Mouse (Mus musculus) kidney, adult 11 months (tissue): ENCODE results near the gene Hivep3.

ENCODE experiments used
- DNase-seq: peaks from one replicate; pipeline ENCODE4 v3.0.0; 2022

Gene Hivep3

DNA sequence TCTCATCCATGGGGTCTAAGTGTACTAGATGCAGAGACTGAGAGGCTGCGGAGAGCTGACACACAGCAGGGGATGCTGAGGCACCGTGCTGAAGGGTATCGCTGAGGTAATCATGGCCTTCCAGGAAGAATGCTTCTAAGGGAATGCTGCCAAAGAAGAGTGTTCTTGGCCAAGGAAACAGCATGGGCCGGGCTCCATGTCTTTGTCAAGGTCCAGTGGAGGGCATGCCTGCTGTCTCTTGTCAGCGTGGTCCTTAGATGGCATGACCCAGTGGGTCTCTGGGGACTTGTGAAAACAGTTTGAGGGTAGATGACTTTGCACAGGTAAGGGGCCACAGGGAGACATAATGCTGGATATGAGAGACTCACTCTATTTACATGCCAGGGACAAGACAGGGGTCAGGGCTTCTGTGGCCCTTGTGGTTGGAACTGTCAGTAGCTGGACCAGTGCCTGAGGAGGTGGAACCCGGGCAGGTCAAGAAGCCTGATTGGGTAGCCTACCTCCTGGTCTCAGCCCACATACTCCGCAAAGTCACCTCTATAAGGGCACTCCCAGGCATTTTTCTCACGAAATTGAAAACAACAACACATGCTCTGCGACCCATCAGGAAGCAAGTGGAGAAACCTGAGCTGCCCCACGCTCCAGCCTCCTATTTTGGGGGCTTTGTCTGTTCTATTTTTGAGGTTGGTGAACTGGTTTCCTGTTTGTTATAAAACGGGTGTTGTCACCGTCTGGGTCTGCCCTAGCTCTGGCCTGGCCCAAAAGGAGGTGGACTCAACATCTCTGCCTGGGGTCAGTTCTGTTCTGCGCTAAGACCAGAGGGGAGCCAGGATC is 177.7 kb downstream of the Hivep3 start:
- peak; percentile 45 for DNase-seq

DNA sequence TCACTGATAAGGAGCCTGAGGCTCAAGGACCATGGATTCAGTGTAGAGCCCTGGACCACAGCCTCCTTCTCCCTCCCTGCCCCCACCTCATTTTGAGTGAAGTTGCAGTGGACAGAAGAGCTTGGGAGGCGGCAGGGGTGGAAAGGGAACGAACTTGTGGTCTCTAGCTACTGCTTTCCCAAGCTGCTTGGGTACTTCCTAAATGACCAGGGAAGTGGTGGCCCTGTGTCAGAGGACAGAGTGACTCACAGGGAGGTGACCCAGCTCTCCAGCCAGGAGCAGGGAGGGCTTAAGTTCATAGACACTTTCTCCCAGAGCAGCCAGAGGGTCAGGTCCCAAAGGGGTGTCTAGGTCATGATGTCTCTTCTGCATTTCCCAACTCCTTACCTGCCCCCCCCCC is 178.6 kb downstream of the Hivep3 start:
- DNase-seq, result no peak

DNA sequence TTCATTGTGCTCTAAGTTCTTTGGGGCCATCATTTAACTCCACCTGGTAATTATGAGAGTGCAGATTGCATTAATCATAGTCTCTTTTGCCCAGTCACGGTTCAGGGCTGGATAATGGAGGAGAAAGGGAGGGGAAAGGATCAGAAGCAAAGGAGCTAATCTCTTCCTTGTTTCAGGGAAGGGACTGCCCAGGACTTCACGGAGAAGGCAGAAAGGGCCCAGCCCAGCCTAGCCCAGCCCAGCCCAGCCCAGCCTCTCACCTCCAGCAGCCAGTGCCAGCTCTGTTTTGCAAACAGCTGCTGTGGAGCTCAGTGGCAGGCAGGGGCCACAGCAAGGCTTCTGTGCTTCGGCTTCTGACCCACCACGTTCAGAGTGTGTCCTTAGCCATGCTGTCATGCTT is 180.6 kb downstream of the Hivep3 start:
- DNase-seq, result no peak

DNA sequence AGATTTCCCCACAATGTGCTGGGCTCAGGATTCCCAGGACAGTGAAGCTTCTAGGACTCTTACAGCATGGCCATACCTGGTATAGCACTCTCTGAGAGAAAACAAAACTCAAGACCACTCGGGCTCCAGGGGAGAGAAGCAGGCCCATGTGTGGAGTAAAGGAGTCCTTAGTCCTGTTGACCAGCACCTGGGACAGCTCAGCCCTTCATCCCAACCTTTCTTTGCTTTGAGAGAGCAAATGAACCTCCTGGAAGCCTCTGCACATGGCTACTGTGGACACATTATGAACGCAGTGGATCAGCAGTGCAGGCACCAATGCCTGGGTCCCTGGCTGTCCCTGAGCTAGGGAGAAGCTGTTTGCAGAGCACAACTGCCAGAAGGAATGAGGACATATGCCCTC is 181.5 kb downstream of the Hivep3 start:
- no peak for DNase-seq

DNA sequence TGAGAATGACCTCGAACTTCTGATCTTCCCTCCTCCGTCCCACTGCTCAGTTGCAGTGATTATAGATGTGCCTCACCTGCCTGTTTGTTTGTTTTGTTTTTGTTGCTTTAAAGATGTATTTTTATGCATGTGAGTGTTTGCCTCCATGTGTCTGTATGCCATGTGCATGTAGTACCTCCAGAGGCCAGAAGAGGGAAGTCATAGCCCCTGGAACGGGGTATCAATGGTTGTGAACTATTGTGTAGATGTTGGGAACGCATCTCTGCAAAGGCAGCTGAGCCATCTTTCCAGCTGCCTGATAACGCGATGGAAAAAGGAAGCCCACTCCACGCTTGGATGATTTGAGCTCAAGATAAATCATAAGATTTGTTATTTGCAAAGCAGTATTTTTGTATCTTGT is 183.9 kb downstream of the Hivep3 start:
- DNase-seq, result no peak

DNA sequence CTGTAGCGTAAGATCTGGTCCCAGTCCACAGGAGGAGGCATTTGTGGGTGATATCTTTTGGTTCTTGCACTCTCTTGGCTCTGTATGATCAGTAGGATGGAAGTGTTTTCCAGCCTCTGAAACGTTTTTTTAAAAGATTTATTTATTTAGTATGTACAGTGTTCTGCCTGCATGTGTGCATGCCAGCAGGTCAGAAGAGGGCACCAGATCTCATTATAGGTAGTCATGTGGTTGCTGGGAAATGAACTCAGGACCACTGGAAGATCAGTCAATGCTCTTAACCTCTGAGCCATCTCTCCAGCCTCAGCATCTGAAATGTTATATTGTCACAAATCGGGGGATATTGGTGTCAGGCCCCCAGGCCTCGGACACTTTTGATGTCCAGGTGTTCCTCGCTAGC is 185.8 kb downstream of the Hivep3 start:
- no peak for DNase-seq

DNA sequence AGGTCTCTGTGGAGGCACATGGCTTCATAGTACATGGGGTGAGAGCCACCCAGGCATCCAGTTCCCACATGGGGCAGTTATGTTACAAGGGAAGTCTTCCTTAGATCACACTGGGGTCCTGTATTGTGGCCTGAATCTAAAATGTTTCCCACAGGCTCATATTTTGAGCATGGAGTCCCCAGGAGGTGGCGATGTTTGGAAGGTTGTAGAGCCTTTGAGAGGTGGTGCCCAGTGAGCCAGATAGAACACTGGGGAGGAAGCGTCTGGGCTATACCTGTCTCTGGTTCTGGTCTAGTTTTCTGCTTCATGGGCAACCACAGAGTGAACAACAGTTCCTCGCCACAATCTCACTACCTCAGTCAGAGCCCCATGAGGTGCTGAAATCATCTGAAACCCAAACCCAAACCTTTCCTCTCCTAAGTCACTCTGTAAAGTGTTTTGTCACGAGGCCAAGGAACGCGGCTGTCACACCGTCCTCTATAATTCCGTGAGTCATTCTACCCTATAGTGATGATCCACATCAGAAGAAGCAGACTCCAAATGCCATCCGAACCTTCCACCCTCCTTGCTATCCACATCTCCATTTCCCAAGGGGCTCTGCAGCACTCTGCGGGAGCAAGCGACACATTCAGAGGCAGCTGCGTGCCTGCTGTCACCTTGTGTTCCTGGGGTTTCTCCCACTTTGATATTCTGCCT is 187.6 kb downstream of the Hivep3 start:
- no peak for DNase-seq

DNA sequence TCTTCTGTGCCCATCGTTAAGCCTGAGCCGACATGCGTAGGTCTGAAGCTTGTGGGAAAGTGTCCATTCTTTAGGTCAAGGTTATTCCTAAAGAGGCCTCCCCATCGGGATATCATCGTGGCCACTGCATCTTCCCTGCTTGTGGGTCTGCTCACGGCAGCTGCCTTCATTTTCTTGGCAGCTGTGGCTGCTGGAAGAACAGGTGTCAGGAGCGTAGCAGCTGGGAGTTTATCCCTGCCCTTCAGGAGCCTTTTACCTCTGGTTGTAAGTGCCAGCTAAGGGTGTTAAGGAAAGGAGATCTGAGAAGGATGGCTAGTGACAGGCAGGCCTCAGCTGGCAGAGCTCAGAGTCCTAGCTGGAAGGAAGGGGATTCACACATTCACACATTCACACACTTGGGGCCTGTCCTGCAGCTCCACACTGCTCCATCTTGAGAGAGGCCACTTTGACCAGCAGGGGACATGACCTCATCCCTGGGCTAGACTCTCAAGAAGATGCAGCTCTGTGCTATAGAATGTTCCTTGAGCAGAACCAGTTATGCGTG is 188.2 kb downstream of the Hivep3 start:
- DNase-seq, result no peak

DNA sequence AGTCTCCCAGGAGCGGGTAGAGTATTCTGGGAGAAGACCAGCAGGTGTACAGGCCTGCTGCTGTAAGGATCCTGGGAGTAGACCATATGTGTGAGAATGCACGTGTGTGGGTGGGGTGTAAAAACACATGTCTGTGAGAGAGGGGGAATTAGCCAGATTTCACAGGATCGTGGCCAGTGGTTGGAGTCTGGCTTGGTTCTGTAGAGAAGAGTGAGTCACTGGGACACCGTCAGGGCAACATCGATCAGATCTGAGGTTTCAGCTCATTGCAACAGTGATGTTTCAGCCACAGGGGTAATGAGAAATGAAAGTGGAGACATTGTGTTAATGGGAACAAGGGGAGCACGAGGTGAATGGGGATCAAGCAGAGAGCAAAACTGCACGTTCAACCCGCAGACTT is 189.4 kb downstream of the Hivep3 start:
- DNase-seq, result no peak

DNA sequence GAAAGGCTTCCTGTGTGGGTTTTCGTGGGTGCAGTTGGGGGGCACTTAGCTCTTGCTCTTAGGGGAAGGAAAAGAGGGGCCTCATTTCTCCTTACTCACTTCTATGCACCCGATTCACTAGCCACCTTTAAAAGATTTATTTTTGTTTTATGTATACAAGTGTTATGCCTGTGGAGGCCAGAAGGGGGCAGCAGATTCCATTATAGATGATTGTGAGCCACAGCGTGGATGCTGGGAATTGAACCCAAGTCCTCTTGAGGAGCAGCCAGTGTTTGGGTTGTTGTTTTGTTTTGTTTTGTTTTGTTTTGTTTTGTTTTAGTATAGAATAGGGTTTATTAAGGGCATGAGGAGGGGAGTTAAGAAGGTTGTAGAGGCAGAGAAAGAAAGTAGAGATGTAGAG is 189.8 kb downstream of the Hivep3 start:
- DNase-seq, result no peak

DNA sequence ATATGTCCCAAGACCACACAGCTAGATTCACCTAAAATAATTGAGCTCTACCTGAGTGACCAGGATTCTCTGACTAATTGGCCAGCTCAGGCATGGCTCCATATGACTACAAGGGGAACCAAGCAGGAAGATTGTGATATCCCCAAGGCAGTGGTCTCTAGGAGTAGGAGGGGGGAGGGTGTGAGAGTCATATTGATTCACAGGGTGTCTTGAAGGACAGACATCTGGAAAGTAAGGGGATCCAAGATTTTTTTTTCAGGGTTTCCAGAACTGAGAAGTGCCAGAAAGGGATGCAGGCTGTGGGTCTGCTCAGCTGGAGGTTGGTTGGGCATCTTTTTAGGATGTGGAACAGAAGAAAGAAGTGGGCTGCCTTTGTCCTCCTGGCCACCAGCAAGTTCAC is 191.5 kb downstream of the Hivep3 start:
- DNase-seq, result no peak

DNA sequence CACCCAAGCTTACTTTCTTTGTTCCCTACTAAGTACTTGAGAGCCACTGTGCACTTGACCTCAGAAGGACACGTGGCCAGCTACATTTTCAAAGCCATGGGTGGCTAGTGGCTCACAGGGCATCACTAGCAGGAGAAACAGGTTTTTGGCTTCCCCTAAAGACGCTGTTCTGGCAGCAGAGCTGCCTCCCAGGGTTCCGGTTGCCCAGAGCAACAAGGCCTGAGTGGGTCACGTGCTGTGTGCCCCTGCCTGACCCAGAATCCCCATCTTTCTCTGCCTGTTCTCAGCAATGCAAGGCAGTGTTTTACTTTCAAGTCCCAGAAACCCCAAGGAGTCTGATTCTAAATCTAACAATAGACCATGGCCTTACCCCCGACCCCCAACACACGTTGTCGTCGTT is 198.3 kb downstream of the Hivep3 start:
- DNase-seq, result peak; percentile 27

DNA sequence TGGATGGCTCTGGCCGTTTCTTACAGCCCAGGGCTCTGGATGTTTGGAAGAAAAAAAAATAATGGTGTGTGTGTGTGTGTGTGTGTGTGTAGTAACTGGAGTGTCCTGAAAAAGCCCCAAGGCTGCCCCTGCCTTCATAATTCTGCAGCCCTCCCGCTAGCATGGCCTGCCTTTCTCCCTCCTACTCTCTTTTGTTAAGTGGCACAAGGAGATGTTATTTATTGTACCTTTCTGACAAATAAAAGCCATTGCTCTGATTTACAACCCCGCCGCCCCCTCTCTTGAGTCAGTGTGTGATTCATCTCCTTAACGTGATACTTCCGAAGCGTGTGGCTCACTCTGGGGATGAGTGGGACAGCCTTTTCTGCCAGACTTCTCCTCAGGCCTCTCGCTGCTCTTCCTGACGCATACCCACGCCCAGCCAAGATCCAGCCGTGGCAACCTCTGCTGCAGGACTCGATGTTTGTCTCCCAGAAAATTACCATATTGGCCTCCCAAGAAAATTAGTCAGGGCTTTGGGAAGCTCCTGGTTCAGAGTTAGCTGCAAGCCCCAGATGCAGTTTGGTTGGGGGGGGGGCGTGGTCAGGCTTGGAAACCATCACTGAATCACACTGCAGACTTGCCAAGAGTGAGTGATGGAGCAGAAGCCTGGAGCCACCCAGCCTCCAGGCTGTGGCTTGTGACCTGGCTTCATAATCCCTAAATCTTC is 199.1 kb downstream of the Hivep3 start:
- no peak for DNase-seq

DNA sequence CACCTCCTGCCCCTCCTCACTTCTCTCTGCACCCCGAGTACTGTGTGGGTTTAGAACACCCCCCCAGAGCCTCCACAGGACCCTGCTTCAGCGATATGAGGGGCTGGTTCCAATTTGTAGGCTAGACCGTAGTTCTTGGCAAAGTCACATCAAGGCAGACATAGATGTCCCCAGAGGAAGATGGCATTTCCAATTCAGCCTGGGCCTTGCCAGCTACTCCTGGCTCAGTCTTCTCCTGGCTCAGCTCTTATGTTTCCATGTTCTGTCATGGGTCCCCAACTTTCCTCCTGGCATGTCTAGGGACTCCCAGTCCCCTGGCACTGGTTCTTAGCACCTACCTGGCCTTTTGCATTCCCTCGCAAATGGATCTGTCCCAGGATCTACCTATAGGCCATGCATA is 201.3 kb downstream of the Hivep3 start:
- DNase-seq, result no peak

DNA sequence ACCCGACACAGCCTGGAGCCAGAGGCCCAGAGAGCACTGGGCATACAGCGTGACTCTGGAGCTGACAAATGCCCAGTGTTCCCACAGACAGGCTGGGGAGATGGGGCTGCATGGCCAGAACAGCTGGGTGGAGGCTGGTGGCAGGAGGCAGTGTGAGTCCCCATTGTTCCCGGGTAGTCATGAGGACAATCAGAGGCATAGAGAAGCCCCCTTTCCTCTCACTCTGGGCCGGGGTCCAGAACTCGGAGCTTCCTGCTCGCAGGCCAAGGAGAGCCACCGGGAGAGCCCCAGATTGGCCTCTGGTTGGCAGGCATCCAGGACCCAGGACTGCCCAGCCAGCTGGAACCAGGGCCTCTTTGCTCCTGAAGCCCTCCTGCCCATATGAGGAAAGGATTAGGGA is 204.3 kb downstream of the Hivep3 start:
- peak; percentile 48 for DNase-seq

DNA sequence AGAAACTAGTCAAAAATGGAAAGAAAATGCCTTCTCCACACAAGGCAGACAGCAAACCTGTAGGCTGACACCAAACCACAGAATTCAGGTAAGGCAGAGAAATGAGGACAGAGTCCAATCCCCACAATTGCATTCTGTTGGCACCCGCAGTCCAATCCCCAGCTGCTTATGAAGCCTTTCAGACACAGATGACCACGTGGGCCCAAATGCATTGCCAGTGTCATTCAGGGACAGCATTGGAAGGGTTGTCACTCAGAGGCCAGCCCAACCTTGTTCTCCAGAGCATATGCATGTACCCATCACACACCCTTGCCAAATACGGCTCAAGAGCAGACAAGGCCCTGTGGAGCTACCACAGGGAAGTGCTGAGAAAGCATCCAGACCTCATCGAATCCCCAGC is 204.9 kb downstream of the Hivep3 start:
- peak; percentile 66 for DNase-seq

DNA sequence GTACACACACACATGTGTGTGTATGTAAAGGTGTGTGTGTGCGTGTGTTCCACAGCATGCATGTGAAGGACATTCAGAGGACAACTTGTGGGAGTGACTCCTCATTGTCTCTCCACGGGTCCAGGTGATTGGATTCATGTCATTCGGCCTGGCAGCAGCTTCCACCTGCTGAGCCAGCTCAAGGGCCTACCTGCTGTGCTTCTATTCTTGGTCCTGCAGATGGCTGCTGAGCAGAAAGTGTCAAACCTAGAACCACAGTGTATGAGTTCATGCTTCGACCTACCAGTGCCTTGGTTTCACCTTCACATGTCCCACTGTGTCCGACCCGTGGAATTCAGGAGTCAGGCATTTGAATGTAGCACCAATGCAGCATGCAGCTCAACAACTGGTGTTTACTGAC is 206.2 kb downstream of the Hivep3 start:
- no peak for DNase-seq

DNA sequence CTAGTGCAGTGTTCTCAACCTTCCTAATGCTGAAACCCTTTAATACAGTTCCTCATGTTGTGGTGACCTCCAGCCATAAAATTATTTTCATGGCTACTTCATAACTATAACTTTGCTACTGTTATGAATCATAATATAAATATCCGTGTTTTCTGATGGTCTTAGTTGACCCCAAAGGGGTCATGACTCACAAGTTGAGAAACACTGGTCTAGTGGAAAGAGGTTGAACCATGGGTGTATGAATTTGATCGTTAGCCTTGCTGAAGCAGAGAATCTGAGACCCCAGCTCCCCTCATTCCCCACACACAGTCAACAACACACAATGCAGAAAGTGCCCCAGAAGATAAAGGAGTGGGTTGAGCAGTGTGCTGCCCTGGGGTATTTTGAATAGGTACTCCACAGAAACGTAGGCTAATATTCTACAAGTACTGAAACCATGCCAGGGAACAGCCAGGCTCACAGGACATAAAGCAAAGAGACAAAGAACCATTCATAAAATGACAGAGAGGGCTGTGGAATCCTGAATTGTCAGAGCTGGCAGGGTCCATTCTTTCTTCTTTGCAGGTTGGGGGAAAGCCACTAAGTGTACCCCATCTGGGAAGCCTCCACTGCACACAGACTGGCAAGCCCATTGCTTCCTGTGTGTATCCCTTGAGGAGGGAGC is 212.8 kb downstream of the Hivep3 start:
- no peak for DNase-seq

DNA sequence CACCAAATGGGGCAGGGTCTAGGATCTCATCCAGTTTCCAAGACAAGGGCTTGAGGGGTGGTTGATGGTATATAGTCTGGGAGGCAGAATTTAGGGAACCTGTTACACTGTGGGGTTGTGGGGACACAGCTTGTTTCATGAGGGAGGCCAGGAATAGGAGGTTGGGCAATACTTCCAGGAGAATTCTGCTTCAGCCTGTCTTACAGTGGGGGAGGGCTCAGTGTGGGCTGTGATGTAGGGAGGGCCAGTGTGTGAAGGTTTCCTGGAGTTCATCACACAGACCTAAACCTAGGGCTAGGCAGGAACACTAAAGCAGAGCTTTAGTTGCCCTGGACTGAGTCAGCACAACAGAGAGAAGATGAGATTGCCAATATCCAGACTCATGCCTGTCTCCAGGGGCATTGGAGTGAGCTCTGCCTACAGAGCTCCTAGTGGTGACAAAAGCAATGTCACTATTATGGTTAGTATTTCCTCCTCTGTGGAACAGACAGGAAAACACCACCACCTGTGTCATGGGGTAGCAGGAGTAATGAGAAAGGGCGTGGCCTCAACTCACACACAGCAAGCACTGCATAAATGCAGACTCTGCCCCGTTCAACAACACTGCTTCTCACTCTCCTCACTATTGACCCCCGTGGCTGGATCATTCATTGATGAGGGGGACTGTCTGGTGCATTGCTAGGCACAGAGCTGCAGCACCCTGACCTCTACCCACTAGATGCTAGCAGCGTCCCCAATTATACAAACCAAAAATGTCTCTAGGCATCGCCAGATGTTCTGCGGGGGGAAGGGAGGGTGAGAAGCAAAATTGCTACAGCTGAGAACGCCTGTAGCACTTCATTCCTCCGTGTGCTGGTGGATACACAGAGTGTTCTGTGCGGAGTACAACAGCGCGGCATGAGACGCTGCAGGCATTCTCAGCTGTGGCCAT is 213.9 kb downstream of the Hivep3 start:
- DNase-seq, result no peak

DNA sequence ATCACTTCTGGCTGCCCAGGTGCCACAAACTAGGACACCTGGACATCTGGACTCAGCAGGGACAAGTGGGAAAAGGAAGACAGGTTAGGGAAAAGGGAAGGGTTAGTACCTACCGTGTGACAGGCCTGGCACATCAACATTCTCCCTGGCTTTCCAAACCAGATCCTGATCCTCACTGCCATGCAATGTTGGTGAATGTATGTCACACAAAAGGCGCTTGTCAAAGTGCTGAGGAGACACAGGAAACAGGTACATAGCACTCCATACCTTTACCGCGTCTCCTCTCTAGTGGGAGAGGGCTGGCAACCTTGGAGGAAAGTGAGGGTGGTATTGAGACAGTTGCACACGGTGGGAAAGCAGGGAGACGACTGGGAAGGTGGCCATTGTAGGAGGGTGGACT is 214.8 kb downstream of the Hivep3 start:
- DNase-seq, result no peak

DNA sequence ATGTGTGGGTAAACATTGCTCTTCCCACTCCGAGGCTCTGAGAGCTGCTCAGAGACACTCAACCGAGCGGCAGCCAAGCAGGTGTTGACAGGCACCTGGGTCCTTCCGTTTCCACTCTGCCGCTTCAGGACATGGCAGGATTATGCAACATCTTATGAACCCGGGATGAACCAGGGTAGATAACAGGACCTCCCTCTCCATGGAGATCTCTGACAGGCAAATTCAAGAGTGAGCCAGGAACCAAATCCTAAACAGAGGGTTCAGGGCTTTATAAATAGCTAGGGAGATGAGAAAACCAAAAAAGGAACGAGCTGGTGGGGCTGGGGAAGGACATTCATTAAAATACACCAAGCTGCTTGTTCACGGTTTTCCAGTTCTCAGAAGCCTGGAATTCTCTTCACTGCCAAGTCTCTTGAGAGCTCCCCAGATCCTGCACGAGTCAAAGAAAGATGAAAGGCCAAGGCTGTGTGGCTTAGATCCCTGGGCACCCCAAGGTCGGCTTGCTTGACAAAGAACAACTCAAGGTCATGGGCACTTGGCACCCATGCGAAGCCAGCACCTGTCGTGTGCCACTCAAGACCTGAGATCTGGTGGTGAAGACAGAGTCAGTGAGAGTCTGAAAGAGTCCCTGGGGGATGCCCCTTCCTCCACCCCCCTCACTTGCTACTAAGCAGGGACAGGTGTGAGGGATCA is 215.5 kb downstream of the Hivep3 start:
- DNase-seq, result no peak
